Mouse (Mus musculus) liver, adult 2 months (tissue): ENCODE data around the gene Ccdc154. TPM values are rescaled to one million over a fixed set of nuclear protein-coding genes. Genes with fewer than 3 reads are reported as not detected.

Experiments used
- DNase-seq: peaks from one replicate; pipeline ENCODE4 v3.0.0-alpha.2; 2011; ENCODE audit warnings: low read depth, low spot score; ENCODE audit errors: extremely low read depth
- H3K27ac ChIP-seq: fragments of 200-500 bp; replicated peaks from 2 replicates; pipeline ENCODE4 v1.5.1; 2012; ENCODE audit warnings: low read depth, mild to moderate bottlenecking, control low read depth, inconsistent platforms, low read length; ENCODE audit not compliant: insufficient read depth
- H3K27me3 ChIP-seq: fragments of 200-500 bp; 2 replicates; pipeline ENCODE4 v1.6.1; 2012; ENCODE audit warnings: mild to moderate bottlenecking, moderate library complexity, low read length, inconsistent platforms; ENCODE audit not compliant: control insufficient read depth, insufficient read depth
- H3K36me3 ChIP-seq: fragments of 200-500 bp; 2 replicates; pipeline ENCODE4 v1.6.1; 2012; ENCODE audit warnings: low read length, inconsistent platforms; ENCODE audit not compliant: control insufficient read depth, insufficient read depth
- H3K4me1 ChIP-seq: fragments of 200-500 bp; 2 replicates; pipeline ENCODE4 v1.6.1; 2011; ENCODE audit warnings: low read length; ENCODE audit not compliant: control insufficient read depth, insufficient read depth
- H3K4me3 ChIP-seq: fragments of 200-500 bp; 2 replicates; pipeline ENCODE4 v1.5.1; 2011; ENCODE audit warnings: low read depth, mild to moderate bottlenecking, control low read depth, low read length, moderate library complexity; ENCODE audit not compliant: insufficient read depth
- H3K79me2 ChIP-seq: fragments of 200-500 bp; 2 replicates; pipeline ENCODE4 v1.6.1; 2012; ENCODE audit warnings: inconsistent platforms, mild to moderate bottlenecking, low read length, moderate library complexity; ENCODE audit not compliant: control insufficient read depth, insufficient read depth
- H3K9ac ChIP-seq: fragments of 200-500 bp; 2 replicates; pipeline ENCODE4 v1.6.1; 2012; ENCODE audit warnings: low read depth, mild to moderate bottlenecking, control low read depth, inconsistent platforms, low read length
- CTCF ChIP-seq: fragments of 200-500 bp; IDR thresholded peaks from 2 replicates; pipeline ENCODE4 v1.5.1; 2011; ENCODE audit warnings: low read depth, low read length, control low read depth
- POLR2A ChIP-seq: fragments of 200-500 bp; IDR thresholded peaks from 2 replicates; pipeline ENCODE4 v1.6.1; 2011; ENCODE audit warnings: low read length, control low read depth; ENCODE audit not compliant: insufficient read depth; ENCODE audit errors: extremely low read depth
- WGBS: fragments of 180-500 bp; shearing (Covaris S2); methylation state at CpG from one replicate; pipeline ENCODE4 v1.1.7; 2018; 5-methylcytosine and 5-hydroxymethylcytosine counted together
- polyA plus RNA-seq: library from polyadenylated mRNA; depleted of rRNA; stranded (reverse); fragments of >200 nt; gene quantifications from 2 replicates; pipeline ENCODE4 v1.2.3, GENCODE M21; 2012; rRNA removed
- total RNA-seq: library from RNA; depleted of rRNA; stranded (reverse); fragments of >200 nt; gene quantifications from 2 replicates; pipeline ENCODE4 v1.2.3, GENCODE M21; 2014; rRNA removed

The Ccdc154 gene
- total and polyA plus RNA-seq, 2 experiments = 0.07 TPM; not detected in 1

DNA sequence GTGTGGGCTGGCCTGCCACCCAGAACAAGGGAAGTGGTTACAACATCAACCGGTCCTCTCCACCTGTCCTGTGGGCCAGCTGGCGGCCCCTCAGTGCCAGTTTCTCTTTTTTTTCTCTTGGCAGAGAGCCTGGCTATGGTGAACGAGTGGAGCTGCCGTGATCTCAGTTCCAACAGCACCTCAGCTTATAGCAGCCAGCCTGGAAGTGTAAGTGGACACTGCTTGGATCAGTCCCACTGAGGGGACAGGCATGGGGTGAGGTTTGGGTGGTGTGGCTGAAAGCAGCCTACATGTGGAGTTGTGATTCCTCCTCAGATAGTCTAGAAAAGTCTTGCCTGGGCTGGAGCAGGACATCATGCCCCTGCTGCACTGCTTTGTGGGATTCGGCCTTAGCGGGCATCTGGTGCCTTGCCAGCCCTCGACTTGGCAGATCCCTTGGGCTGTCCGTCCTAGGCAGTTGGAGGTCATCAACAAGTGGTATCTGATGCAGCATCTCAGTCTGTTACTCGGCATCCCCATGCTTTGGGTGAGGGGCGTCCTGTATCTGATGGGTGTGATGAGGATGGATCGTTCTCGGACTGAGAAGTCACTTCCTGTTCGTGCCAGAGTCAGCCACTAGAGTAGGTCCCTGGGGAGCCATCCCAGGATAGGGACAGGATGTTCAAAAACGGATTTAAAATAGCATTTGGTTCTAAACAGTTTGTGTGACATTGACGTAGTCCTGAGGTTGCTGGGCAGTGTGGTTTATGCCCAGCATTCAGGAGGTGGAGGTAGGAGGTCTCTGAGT is 48.6 kb downstream of the Ccdc154 start:
- no peak for TF ChIP-seq CTCF
- no peak for TF ChIP-seq POLR2A
- H3K4me1 ChIP-seq = no peaks in the 10 kb centered on the region
- no peak overlapping the region for H3K27ac ChIP-seq
- H3K9ac ChIP-seq = no peak overlapping the region
- WGBS = 77% methylated on average over 15 of the region's 15 CpGs
- H3K4me3 ChIP-seq = no peak overlapping the region
- H3K27me3 ChIP-seq = no peaks in the 10 kb centered on the region
- no peak for DNase-seq
- H3K79me2 ChIP-seq = no peaks in the 10 kb centered on the region
- peaks cover 21% of the 10 kb centered on the region for H3K36me3 ChIP-seq

DNA sequence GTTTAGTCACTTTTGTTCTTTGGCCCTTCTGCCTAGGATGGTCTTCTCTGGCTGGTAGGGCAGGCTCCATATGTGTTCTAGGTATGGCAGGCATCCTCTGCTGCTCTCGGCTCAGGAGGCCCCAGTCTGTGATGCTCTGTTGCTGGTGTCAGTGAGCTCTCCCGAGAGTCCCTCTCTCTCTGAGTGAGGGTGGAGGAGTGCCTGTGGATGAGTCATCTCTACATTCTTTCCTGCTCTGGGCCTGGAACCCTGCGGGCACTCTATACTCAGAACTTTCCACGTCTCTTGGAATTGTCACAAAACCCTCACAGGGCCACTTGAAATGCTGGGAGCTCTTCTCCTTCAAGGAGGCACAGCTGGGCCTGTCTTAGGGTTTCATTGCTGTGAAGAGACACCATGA is 49.4 kb downstream of the Ccdc154 start:
- Histone ChIP-seq H3K27ac (no peak overlapping the region), H3K9ac (no peak overlapping the region), H3K4me1 (no peaks in the 10 kb centered on the region), H3K27me3 (no peaks in the 10 kb centered on the region), H3K4me3 (no peak overlapping the region), H3K36me3 (peaks cover 20% of the 10 kb centered on the region), H3K79me2 (no peaks in the 10 kb centered on the region)
- DNase-seq = no peak
- WGBS = 89% methylated on average over 4 of the region's 4 CpGs
- TF ChIP-seq CTCF (no peak), POLR2A (no peak)

DNA sequence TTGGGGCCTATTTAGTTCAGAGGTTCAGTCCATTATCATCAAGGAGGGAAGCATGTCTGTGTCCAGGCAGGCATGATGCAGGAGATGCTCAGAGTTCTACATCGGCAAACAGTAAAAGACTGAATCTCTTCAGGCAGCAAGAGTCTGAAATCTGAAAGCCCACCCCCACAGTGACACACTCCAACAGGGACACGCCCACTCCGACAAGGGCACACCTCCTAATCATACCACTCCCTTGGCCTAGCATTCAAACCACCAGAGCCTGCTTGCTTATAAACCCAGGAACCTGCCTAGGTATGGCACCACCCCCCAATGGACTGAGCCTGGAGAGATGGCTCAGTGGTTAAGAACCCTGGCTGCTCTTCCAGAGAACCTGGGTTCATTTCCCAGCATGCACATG is 53.2 kb downstream of the Ccdc154 start:
- H3K36me3 ChIP-seq = peaks cover 12% of the 10 kb centered on the region
- no peaks in the 10 kb centered on the region for H3K27me3 ChIP-seq
- H3K79me2 ChIP-seq = no peaks in the 10 kb centered on the region
- no peak overlapping the region for H3K4me3 ChIP-seq
- H3K4me1 ChIP-seq = no peaks in the 10 kb centered on the region
- WGBS = 90% methylated on average over 3 of the region's 3 CpGs
- DNase-seq = no peak
- TF ChIP-seq CTCF (no peak), POLR2A (no peak)
- no peak overlapping the region for H3K9ac ChIP-seq
- H3K27ac ChIP-seq = no peak overlapping the region

DNA sequence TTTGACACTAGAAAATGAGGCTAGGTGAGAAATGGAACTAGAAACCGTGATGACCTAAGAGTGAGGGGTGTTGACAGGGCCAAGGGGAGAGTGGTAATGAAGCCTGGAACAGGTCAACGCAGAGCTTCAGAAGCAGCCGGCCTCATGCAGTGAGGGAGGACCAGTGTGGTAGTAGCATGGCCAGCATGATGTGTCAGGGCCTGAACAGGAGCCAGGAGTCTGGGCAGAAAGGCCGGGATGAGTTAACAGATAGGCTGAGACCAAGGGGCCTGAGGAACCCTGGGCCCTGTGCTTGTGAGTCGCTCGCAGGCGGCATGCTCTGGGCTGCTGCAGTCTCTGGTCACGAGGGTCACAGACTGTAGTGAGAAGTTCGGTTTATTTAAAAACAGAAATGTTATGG is 56.7 kb downstream of the Ccdc154 start:
- peaks cover 5% of the 10 kb centered on the region for H3K36me3 ChIP-seq
- H3K79me2 ChIP-seq = peaks cover 12% of the 10 kb centered on the region; the same call in 1 of the 2 replicates
- TF ChIP-seq POLR2A (no peak), CTCF (no peak)
- H3K4me1 ChIP-seq = peaks cover 17% of the 10 kb centered on the region
- H3K9ac ChIP-seq = no peak overlapping the region
- 94% methylated on average over 9 of the region's 9 CpGs for WGBS
- DNase-seq = no peak
- no peak overlapping the region for H3K27ac ChIP-seq
- no peak overlapping the region for H3K4me3 ChIP-seq
- H3K27me3 ChIP-seq = no peaks in the 10 kb centered on the region

DNA sequence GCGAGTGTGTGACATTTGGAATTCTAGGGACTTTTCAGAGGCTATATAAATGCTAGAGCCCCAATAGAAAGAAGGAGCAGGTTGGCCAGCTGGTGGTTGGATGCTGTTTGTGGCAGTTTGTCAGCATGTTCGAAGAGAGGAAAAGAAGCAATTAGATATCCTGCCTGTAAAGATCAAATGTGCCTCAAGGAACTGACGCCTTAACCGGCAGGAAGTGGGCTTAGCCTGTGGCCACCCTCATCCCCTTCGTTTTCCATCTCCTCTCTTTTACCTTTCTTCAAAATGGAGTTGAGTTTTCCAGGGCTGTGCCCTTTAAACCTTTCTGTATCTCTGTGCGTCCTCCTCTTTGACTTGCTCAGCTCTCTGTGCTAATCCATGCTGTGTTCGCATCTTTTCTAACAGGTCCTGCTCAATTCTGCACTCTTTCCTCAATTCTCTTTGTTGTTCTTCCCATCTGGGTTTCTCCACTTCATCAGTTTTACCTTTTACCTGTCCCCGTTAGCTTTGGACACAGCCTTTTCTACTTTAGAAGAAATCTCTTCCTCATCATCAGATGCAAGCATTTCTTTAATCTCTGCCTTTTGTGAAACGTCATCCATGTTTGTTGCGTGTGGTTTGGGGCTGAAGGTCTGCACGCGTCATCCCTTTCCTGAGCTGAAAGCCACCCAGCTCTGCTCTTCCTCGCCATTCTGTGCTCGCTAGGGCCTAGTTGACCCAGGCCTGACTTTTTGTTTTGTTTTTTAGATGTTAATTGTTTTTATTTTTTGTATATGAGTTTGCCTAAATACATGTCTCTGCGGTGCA is 57.4 kb downstream of the Ccdc154 start:
- WGBS = 94% methylated on average over 15 of the region's 15 CpGs
- Histone ChIP-seq H3K9ac (no peak overlapping the region), H3K4me3 (no peak overlapping the region), H3K27me3 (no peaks in the 10 kb centered on the region), H3K79me2 (peaks cover 18% of the 10 kb centered on the region; the same call in 1 of the 2 replicates), H3K36me3 (0 out of 2 replicates have a peak, but pooled peaks cover 1% of the 10 kb centered on the region), H3K4me1 (peaks cover 21% of the 10 kb centered on the region), H3K27ac (no peak overlapping the region)
- no peak for TF ChIP-seq CTCF
- TF ChIP-seq POLR2A = no peak
- DNase-seq = no peak

DNA sequence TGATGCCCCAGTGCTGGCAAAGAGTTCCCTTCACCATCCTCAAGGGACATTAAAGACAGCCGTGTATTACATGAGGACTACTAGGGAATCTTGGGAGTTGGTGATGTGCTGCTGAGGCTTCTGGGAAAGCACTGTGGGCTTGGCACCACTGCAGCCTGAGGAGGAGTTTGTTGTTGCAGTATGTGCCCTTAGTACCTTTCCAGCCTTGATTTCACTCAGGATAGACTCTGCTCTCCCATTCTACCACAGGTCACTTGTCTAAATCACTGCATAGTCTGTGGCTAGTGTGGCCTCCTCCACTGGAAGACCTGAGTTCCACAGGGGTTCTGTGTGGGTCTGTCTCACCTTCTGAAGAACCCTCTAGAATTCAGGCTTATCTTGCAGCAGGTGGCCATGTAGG is 58.5 kb downstream of the Ccdc154 start:
- Histone ChIP-seq H3K36me3 (0 out of 2 replicates have a peak, but pooled peaks cover 1% of the 10 kb centered on the region), H3K9ac (peak overlapping the region; percentile 37; the same call in 1 of the 2 replicates), H3K79me2 (peaks cover 23% of the 10 kb centered on the region), H3K27ac (peak overlapping the region; percentile 79), H3K4me1 (peaks cover 21% of the 10 kb centered on the region), H3K4me3 (no peak overlapping the region), H3K27me3 (no peaks in the 10 kb centered on the region)
- DNase-seq = peak; percentile 82
- WGBS = 31% methylated on average over 1 of the region's 1 CpGs
- TF ChIP-seq CTCF (no peak), POLR2A (no peak)

Other genes with a start within 250 kb of the Ccdc154 start
- gene Mapk8ip3, start 225.5 kb upstream of the Ccdc154 start, total RNA-seq = 11.7 and 16.1 TPM in 2 replicates
- gene Mapk8ip3, start 225.5 kb upstream of the Ccdc154 start, polyA plus RNA-seq = 23.2 and 51.4 TPM in 2 replicates
- gene Jpt2, start 201.8 kb upstream of the Ccdc154 start, total RNA-seq = 29.0 and 34.3 TPM in 2 replicates
- 12.1 and 12.2 TPM in 2 replicates for gene Jpt2, start 201.8 kb upstream of the Ccdc154 start, polyA plus RNA-seq
- gene Cramp1l, start 146.7 kb upstream of the Ccdc154 start, total RNA-seq = 2.7 and 2.9 TPM in 2 replicates
- 4.2 and 6.5 TPM in 2 replicates for gene Cramp1l, start 146.7 kb upstream of the Ccdc154 start, polyA plus RNA-seq
- 4.6 and 5.4 TPM in 2 replicates for gene Ift140, start 146.4 kb upstream of the Ccdc154 start, total RNA-seq
- gene Ift140, start 146.4 kb upstream of the Ccdc154 start, polyA plus RNA-seq = 3.4 and 3.6 TPM in 2 replicates
- 22.3 and 23.9 TPM in 2 replicates for gene Tmem204, start 78.9 kb upstream of the Ccdc154 start, total RNA-seq
- gene Tmem204, start 78.9 kb upstream of the Ccdc154 start, polyA plus RNA-seq = 15.7 and 19.1 TPM in 2 replicates
- 3.2 and 5.4 TPM in 2 replicates for gene Telo2, start 46.5 kb upstream of the Ccdc154 start, total RNA-seq
- 5.7 and 7.3 TPM in 2 replicates for gene Telo2, start 46.5 kb upstream of the Ccdc154 start, polyA plus RNA-seq
- not detected in 2 replicates for gene Ptx4, start 41.7 kb upstream of the Ccdc154 start, total RNA-seq
- gene Ptx4, start 41.7 kb upstream of the Ccdc154 start, polyA plus RNA-seq = not detected in 2 replicates
- 16.7 and 17.9 TPM in 2 replicates for gene Clcn7, start 29.1 kb upstream of the Ccdc154 start, total RNA-seq
- gene Clcn7, start 29.1 kb upstream of the Ccdc154 start, polyA plus RNA-seq = 25.2 and 30.5 TPM in 2 replicates
- not detected in 2 replicates for gene Gm38655, start 13.0 kb downstream of the Ccdc154 start, total RNA-seq
- not detected in 2 replicates for gene Gm38655, start 13.0 kb downstream of the Ccdc154 start, polyA plus RNA-seq
- gene BC003965, start 22.1 kb downstream of the Ccdc154 start, total RNA-seq = 11.2 and 12.1 TPM in 2 replicates
- 14.7 and 15.4 TPM in 2 replicates for gene BC003965, start 22.1 kb downstream of the Ccdc154 start, polyA plus RNA-seq
- gene Unkl, start 25.9 kb downstream of the Ccdc154 start, total RNA-seq = 9.4 and 10.4 TPM in 2 replicates
- gene Unkl, start 25.9 kb downstream of the Ccdc154 start, polyA plus RNA-seq = 28.0 and 29.0 TPM in 2 replicates
- gene Gnptg, start 77.7 kb downstream of the Ccdc154 start, total RNA-seq = 32.1 and 33.0 TPM in 2 replicates
- gene Gnptg, start 77.7 kb downstream of the Ccdc154 start, polyA plus RNA-seq = 37.4 and 41.4 TPM in 2 replicates
- gene Tsr3, start 77.7 kb downstream of the Ccdc154 start, total RNA-seq = 14.0 and 16.7 TPM in 2 replicates
- gene Tsr3, start 77.7 kb downstream of the Ccdc154 start, polyA plus RNA-seq = 18.8 and 19.3 TPM in 2 replicates
- 0.13 and 0.18 TPM in 2 replicates for gene Baiap3, start 93.9 kb downstream of the Ccdc154 start, total RNA-seq
- 0.43 and 1.2 TPM in 2 replicates for gene Baiap3, start 93.9 kb downstream of the Ccdc154 start, polyA plus RNA-seq
- 92.9 and 103 TPM in 2 replicates for gene Ube2i, start 112.2 kb downstream of the Ccdc154 start, total RNA-seq
- 62.4 and 80.0 TPM in 2 replicates for gene Ube2i, start 112.2 kb downstream of the Ccdc154 start, polyA plus RNA-seq
- not detected in 2 replicates for gene Prss34, start 135.9 kb downstream of the Ccdc154 start, total RNA-seq
- gene Prss34, start 135.9 kb downstream of the Ccdc154 start, polyA plus RNA-seq = not detected in 2 replicates
- not detected in 2 replicates for gene Prss28, start 146.2 kb downstream of the Ccdc154 start, total RNA-seq
- gene Prss28, start 146.2 kb downstream of the Ccdc154 start, polyA plus RNA-seq = not detected in 2 replicates
- not detected in 2 replicates for gene Prss29, start 156.2 kb downstream of the Ccdc154 start, total RNA-seq
- gene Prss29, start 156.2 kb downstream of the Ccdc154 start, polyA plus RNA-seq = not detected in 2 replicates
- not detected in 2 replicates for gene Tpsab1, start 183.1 kb downstream of the Ccdc154 start, total RNA-seq
- gene Tpsab1, start 183.1 kb downstream of the Ccdc154 start, polyA plus RNA-seq = not detected in 2 replicates
- gene Tpsb2, start 203.8 kb downstream of the Ccdc154 start, total RNA-seq = not detected in 2 replicates
- gene Tpsb2, start 203.8 kb downstream of the Ccdc154 start, polyA plus RNA-seq = not detected in 2 replicates
- not detected in 2 replicates for gene Tpsg1, start 206.8 kb downstream of the Ccdc154 start, total RNA-seq
- 0.12 TPM in 1 of 2 replicates, not detected in the other for gene Tpsg1, start 206.8 kb downstream of the Ccdc154 start, polyA plus RNA-seq